Mouse (Mus musculus) gastrocnemius, postnatal 36 days (tissue): ENCODE measurements around the gene H2afv. TPM values are rescaled to one million over a fixed set of nuclear protein-coding genes. Genes with fewer than 3 reads are reported as not detected.
"Not testable (repeated sequence)": the region's sequence is repeated elsewhere in the genome, so short reads cannot be mapped to it uniquely, and the experiment has no call there.

ENCODE experiments used
- DNase-seq, 2 experiments: peaks; one replicate each; pipeline ENCODE4 v3.0.0; 2022
- intact Hi-C: fragments of 180-260 bp; cut with DNase I; formaldehyde crosslinking; loops from one replicate; pipeline ENCODE4 v1.15.1; 2025
- total RNA-seq, 2 experiments: library from RNA; stranded (reverse); gene quantifications; 2 replicates each; pipeline ENCODE4 v1.2.3; 2021

Gene H2afv
- total RNA-seq, 2 experiments from 2014 or later = 36.4 to 49.2 TPM

DNA sequence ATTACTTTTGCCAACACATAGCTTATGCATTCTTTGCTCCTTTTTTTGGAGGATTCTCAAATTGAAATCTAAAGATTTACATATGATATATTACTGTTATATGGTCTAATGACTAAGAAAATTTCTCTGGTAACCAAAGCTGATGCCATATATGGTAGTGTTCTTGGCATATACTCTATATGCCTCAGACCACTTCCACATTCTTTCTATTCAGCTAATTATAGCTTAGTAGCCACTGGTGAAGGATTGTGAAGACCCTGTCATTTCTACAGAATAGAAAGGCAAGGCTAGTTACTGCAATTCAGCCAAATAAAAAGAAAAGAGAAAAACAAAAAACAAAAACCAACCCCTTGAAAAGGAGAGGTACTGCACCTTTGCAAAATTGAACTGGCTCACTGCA is 27.8 kb upstream of the H2afv start:
- intact Hi-C loops = no loop called here
- no peak for DNase-seq

DNA sequence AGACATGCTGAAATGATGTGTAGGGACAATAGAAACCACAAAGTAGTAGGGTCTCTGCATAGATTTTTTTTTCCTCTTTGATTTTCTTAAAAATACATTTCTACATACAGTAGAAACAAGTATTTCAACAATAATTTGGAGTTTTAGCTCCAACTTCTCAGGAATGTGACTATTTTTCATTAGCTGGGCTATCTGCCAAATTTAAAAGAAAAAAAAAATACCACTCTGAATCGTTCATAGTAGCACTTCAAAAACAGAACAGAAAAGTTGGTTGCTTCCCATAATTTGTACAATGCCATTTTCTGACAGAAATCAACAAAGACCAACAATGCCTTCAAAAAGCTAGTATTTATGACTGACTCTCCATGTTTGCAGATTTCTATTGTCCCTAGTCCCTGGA is 27.2 kb upstream of the H2afv start:
- intact Hi-C loops = no loop called here
- no peak for DNase-seq

DNA sequence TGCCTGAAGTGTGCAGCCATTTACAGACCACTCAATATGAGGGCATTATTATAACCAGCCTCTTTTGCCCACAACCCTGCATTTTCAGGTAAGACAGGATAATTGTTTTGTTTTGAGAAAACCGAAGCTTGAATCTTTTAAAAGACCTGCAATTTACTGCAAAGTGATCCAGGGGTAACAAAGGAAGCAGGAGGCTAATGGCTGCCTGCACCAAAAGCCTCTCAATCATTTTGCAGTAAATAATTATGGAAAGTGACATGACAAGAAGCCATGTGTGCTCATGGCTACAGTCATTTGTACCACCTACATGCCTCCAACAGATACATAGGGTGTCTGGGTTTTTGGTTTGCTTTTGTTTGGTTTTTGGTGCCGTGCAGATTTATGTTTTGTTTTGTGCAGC is 26.8 kb upstream of the H2afv start:
- no peak for DNase-seq
- intact Hi-C loops = no loop called here

DNA sequence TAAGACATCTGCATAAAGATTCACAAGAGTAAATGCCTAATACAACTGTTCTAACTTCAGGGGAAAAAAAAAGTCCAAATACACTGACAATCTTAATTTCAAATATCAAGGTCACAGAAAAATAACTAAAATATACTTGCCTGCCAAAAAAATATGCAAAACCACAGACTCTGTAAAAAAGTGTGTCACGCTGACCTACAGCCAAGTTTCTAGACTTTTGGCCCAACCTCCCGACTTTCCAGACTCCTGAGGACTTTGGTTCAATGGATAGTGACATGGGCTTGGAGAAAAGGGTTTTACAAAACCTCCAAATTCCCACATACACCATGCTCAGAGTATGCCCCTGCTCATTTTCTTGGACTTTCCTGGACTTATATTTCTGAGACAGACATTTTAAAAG is 24.3 kb upstream of the H2afv start:
- DNase-seq = no peak
- intact Hi-C loops = no loop called here

DNA sequence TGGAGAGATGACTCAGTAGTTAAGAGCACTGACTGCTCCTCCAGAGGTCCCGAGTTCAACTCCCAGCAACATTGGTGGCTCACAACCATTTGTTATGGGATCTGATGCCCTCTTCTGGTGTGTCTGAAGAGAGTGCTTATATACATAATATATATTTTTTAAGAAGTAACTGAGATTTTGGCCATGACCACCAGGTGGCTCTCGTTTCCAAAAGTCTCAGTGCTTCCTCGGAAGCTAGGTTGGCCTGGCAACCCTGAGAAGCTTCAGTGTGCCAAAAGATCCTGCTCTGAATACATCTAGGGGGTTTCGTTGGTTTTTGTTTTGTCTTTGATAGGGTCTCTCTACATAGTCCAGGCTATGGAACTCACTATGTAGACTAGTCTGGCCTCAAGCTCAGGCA is 20.9 kb upstream of the H2afv start:
- intact Hi-C loops = no loop called here
- DNase-seq = no peak

DNA sequence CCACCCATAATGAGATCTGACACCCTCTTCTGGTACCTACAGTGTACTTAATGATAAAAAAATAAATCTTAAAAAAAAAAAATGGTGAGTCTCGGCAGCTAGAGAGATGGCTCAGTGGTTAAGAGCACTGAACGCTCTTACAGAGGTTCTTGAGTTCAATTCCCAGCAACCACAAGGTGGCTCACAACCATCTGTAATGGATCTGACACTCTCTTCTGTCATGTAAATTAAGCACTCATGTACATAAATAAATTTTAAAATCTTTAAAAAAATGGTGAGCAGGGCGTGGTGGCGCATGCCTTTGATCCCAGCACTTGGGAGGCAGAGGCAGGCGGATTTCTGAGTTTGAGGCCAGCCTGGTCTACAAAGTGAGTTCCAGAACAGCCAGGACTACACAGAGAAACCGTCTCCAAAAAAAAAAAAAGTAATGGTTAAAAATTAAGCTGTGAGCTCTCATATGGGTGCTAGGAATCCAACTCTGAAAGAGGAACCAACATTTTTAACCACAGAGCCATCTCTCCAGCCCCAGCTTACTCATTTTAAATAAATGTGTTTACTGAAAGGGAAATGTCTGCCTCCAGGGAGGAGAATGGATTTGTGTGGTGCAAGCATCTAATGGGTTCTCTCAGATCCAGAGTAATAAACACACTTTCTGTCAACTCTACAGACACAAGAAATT is 19.1 kb upstream of the H2afv start:
- intact Hi-C loops = loop anchor here (5.0 kb wide), 1 partner anchor 169 kb away; no protein-coding TSS in a partner anchor
- no peak for DNase-seq

DNA sequence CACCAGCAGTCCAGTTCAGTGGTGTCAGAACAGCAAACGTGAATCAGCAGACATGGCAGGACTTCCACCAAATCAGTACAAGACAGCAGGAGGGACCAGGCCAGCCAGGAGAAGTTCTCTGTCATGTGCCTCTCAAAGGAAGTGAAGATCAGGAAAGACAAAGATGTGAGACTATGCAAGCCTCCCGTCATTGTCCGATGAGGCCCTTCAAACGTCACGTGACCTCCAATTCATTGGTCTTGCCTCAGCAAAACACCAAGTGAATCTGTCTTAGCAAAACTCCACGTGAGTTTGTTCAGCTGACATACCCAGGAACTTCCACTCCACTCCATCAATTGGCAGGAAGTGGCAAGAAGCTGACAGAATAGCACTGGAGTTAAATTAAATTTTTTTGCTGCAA is 11.8 kb upstream of the H2afv start:
- intact Hi-C loops = no loop called here
- no peak for DNase-seq

DNA sequence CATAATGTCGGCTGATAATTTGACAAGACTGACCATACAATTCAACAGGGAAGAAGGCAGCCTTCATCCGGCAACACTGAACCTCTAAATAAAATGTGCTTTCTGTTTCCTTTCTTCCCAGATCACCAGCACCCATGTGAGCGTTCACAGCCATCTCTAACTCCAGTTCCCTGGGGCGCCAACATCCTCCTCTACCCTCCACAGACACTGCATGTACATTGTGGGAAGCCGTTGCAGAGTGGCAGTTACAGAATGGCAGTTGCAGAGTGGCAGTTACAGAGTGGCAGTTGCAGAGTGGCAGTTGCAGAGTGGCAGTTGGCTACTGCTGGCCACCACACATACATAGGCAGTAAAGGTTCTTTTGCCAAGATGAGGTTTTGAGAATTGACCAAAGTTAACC is 3.9 kb upstream of the H2afv start:
- intact Hi-C loops, DNase-seq: not testable (repeated sequence)

DNA sequence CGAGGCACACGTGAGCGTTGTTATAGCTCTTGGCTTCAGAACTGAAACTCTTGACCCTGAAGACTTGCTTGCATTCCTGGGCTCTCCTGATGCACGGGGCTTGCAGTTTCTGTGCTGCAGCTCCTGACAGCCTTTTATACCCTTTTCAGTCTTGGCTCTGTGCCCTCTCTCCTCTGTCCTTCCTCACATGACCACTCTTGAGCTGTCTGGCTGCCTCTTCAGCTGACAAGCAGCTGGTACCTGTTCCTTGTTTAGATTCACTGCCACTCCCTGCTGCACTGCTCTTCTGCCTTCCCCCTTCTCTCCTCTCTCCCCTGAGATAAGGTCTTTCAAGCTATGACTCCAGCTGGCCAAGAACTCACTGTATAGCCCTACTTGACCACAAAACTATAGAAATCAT is 3.2 kb upstream of the H2afv start:
- no peak for DNase-seq
- intact Hi-C loops = no loop called here

DNA sequence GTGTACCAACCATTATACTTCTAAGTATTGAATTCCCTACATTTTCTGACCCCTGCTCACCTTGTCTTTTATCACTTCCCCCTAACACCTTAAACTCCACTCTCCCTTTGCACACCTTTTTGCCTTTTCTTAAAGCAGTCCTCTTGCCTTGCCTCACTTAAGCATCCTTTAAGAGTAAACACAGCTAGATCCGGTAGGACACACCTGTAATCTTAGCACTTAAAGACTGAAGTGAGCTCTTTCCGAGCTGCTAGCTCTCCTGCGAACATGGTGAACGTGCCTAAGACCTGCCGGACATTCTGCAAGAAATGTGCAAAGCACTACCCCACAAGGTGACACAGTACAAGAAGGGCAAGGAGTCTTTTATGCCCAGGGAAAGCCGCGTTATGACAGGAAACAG is 1.7 kb upstream of the H2afv start:
- intact Hi-C loops = no loop called here

DNA sequence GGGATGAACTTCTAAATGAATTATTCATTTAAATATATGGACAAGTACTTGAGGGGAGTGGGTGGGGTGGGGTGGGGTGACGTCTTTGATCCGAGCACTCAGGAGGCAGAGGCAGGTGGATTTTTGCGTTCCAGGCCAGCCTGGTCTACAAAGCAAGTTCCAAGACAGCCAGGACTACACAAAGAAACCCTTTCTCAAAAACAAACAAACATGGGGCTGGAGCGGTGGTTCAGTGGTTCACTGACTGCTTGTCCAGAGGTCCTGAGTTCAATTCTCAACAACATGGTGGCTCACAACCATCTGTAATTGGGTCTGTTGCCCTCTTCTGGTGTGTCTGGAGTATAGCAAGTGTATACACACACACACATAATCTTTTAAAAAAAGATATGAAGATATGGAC is 1.2 kb upstream of the H2afv start:
- DNase-seq = no peak
- intact Hi-C loops = no loop called here

More for the DNA sequence above, 1.7 kb upstream of the H2afv start:
- DNase-seq = no peak

DNA sequence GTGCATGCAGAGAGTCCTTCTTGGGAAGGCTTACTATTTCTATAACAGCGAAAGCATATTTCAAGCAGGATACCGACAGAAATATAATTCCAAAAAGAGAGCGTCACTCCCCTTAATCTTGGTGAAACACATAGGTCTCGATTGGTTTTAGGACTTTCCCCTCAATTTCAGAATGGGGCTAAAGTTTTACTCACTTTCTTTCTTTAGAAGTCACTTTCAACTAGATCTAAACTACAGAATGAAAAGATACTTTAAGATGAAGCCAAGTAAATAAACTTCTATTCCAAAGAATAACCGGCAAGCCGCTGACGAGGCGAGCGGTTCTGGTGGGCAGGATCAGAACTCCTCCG is 541 bp downstream of the H2afv start:
- intact Hi-C loops = no loop called here
- DNase-seq = no peak

DNA sequence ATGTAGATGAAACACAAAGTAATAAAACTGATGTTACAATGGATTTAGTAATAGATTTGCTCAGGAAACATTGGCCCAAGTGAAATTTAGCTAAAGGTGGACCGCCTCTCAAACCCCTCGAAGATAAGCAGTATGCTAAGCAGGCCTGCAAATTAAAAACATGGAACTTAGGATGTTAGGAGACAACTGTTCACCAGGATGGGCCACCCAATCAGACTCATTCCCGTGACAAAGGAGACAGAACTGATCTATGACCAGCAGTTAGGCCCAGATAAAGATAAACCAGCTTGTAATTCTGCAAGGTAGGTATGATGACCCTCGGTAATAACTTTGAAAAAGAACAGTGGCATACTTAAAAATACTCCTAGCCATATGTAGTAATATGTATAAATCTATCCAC is 1.1 kb downstream of the H2afv start:
- intact Hi-C loops = no loop called here

DNA sequence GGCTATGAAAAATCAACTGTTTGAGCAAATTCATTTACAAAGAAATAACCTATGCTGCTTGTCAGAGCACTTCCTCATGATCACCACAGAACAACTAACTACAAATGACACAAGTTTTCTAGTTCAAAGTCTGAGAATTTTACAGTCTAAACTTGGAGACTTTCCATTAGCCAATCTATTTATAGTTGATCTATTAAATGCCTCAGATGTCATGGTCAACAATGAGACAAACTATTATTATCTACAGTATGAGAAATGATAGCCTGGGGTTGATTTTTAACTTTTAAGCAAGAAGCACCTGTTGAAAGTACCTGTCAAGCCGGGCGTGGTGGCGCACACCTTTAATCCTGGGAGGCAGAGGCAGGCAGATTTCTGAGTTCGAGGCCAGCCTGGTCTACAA is 1.7 kb downstream of the H2afv start:
- DNase-seq = no peak
- intact Hi-C loops = no loop called here

More for the DNA sequence above, 1.1 kb downstream of the H2afv start:
- DNase-seq = no peak

DNA sequence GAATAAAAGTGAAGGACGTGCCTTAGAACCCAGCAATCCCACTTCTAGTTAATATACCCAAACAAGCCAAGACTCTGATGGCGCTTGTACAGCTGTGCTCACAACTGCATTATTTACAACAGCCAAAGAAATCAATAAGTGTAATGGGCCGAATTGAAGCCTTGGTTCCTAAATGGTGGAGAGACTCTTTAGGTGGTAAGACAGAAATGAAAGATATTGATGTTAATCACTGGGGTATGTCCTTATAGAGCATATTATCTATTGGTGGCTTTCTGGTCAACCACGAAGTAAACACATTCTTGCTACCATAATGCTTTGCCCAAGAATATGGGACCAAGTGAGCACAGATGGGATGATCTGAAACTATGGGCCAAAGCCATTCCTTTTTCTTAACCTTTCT is 4.1 kb downstream of the H2afv start:
- intact Hi-C loops = no loop called here

DNA sequence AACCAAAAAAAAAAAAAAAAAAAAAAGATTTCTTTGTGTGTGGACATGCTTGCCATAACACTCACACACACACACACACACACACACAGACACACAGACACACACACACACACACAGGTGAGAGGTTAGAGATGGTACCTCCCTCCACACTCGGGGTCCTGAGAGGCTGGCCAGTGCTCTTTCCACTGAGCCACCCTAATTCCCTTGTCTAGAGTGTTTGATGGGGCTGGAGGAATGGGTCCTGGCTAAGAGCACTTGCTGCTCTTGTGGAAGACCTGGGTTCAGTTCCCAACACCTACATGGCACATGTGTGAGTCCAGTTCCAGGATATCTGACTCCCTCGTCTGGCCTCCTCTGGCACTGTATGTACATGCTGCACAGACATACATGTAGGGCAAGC is 6.6 kb downstream of the H2afv start:
- DNase-seq = no peak
- intact Hi-C loops = no loop called here

More for the DNA sequence above, 4.1 kb downstream of the H2afv start:
- DNase-seq = no peak

DNA sequence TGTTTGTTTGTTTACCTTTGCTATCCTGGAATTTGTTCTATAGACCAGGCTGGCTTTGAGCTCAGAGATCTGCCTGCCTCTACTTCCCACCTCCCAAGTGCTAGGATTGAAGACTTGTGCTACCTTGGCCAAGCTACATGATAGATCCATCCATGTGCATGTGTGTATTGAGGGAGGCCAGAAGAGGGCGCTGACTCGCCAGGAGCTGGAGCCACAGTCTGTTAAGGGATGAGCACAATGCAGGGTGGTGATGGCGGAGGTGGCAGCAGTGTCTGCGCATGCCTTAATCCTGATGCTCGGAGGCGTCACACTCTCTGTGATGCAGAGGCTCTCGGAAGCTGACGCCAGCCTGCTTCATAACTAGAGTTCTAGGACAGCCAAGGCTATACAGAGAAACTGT is 7.8 kb downstream of the H2afv start:
- DNase-seq = peak in 1 of 2 experiments; percentile 17
- intact Hi-C loops = no loop called here

DNA sequence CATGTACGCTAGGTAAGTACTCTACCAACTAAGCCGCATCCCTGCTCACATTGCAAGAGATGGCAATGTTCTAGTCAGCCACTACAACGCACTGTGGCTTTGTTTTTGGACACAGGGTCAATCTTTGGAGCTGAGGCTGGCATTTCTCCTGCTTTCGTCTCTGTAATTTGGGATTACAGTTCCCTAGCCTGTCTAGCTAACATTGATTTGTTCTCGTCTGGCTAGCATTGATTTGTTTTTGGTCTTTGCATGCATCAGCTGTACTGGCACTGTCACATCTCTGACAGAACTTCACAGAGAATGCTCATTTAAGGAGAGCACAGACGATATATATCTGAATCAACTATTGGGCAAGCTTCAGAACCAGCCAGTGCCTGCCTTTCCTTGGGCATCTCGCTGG is 14.1 kb downstream of the H2afv start:
- intact Hi-C loops = no loop called here
- DNase-seq = no peak

DNA sequence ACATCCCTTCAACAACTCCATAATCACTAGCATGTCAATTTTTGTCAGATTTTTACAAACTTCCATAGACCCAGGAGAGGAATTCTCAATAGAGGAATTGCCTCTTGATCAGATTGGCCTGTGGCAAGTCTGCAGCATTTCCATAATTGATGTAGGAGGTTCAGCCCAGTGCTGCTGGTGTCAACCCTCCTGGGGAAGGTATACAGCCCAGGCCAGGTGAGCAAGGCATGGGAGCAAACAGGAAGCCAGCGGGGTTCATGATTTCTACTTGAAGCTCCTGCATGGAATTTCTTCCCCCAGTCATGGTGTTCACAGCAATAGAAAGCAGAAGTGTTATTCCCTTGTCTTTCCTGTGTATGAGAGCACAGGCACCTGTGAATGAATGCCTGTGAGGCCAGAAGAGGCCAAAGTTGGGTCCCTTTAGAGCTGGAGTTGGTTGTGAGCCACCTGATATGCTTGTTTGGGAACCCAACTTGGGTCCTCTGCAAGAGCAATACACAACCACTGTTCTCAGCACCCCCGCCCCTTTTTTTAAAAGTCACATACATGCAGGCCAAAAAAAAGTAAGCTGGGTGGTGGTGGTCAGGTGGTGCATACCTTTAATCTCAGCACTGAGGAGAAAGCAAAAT is 23.4 kb downstream of the H2afv start:
- intact Hi-C loops = no loop called here

DNA sequence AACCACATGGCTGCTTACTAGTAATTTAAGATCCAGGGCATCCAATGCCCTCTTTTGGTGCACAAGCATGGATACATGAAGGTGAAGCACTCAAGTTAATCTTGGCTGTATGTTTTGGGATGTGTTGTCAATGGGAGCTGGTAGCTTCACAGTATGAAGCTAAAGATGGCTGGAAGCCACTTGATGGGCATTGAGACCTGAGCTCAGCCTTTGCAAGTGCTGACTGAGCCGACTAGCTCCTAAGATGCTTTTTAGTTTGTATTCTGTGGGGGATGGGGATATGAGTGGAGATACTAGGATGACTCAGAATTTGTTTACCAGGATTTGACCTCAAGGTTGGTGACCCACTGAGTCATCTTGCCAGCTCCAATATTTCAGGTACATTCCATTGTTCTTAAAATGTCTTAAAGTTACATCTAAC is 23.9 kb downstream of the H2afv start:
- no peak for DNase-seq
- intact Hi-C loops = no loop called here

More for the DNA sequence above, 23.4 kb downstream of the H2afv start:
- no peak for DNase-seq

DNA sequence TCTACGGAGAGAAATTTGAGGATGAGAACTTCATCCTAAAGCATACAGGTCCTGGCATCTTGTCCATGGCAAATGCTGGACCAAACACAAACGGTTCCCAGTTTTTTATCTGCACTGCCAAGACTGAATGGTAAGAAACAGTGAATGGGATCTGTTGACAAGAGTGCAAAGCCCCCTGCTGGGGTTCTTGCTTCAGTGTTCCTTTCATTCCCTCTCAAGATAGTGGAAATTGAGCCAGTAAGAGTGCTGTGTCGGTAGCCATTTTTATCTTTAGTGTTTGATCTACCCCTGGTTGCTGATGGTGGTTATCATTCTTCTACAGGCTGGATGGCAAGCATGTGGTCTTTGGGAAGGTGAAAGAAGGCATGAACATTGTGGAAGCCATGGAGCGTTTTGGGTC is 25.1 kb downstream of the H2afv start:
- DNase-seq, intact Hi-C loops: not testable (repeated sequence)

DNA sequence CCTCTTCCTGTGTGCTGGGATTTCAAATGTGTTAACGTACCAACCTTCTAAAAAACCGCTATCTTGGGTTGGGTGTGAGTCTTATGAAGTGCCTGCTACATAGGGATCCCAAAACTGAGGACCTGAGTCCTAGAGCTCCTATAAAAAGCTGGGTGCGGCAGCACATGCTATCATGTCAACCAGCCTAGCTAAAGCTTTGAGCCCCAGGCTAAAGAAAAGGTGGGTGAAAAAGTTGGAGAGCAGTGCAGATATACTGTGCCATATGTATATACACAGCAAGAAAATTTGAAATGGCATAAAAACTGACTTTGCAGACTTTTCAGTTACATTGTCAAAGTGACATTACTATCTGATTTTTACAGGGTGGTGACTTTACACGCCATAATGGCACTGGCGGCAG is 25.5 kb downstream of the H2afv start:
- no peak for DNase-seq
- intact Hi-C loops = no loop called here

DNA sequence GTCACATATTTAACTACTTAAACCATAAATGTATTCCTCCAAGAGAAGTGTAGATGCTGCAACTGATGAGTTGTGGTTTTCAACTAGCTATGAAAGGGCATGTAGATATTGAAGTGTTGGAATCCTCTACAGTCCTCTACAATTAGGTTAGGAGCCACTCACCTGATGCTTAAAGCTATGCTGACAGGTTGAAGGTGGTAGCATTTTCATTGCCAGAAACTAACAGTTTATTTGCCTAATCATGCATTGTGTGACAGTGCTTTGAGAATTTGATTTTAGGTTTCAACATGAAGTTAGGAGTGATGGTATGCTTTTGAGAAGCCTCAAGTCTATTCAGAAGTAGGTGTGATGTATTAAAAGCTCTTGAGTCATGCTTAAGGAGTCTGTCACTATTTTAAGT is 26.8 kb downstream of the H2afv start:
- intact Hi-C loops = no loop called here
- DNase-seq = no peak
